Comparison of ENCODE assay signal across 11 mouse cellular contexts in the genomic region with DNA sequence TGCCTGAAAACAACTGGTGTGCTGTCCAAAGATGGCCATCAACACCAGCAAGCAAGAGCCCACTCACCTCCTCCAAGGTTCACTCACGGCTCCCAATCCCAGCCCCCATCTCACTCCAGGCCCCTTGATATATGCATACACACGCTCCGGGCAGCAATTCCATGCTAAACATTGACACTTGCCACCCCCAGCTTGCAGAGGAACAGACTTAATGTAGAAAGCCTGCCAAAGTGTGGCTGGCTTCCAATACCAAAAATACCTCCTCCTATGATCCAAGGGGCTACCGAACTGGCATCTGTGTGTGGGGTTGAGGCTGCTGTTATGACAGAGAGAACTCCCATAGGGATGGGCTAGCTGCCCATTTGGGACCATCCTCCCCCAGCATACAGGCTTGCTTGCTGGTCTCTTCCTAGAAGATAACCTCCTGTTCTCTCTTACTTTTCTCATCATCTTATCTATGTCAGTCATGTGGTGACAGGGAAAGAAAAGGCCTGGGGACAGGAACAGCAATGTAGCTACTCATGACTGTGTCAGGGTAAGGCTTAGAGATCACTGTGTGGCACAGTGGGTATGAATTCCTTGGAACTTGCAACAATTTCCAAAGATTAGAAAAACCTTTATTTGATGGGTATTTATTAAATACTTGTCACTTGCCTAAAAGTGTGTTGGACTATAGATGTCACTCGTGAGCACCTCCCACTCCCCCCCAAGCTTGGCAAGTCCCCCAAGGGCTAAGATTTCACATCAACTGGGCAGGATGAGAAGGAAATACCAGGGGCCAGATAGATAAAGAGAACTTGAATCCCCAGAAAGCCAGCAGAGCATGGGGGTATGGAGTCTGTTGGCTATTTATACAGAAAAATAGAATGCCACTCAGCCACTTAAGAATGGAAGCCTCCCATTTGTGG. TPM values are rescaled to one million over a fixed set of nuclear protein-coding genes. Genes with fewer than 3 reads are reported as not detected.
DNase-seq lines count a peak whose midpoint lies in the region; ATAC-seq and TF ChIP-seq lines count a peak whose summit lies in the region.
"Had no signal": no experiment of that assay in that cellular context is flagged by ENCODE, and none has a peak within 500 bp of the region (broad histone marks: within the 10 kb centered on the region; RNA-seq: fewer than 3 reads in every experiment).

No protein-coding gene starts in this region.

- no peak for DNase-seq in heart, postnatal 0 days (ENCODE audit: low spot score)
- peak; percentile 77 for DNase-seq in right cerebral cortex, adult 18-20 months
- no peak for DNase-seq in right cerebral cortex, postnatal 25 days
- peak; percentile 66 to 80 for DNase-seq in left cerebral cortex, postnatal 14 days (ENCODE audit: low spot score in 2 of 2)
- no peak for DNase-seq in urinary bladder, postnatal 36 days (ENCODE audit: low spot score in 2 of 2)
- DNase-seq in gastrocnemius, postnatal 10 days = no peak
- no peak for DNase-seq in spleen, postnatal 10 days (ENCODE audit: low spot score in 2 of 2)
- DNase-seq: lung, adult 2 months had no signal

- intact Hi-C loops in left cerebral cortex, postnatal 14 days (cut with DNase I) = loop anchor here (10.0 kb wide), 1 partner anchor 1169 kb away; no protein-coding TSS in a partner anchor

- TF ChIP-seq CTCF in heart, postnatal 0 days (IDR thresholded peaks at IDR 0.05; ENCODE audit: low read depth) = no peak

- peaks cover 22% of the 10 kb centered on the region; the same call in 1 of the 2 replicates for H3K4me1 ChIP-seq in heart, postnatal 0 days (ENCODE audit: control insufficient read depth, insufficient read depth)
- H3K4me1 ChIP-seq in heart, embryonic 11.5 days (ENCODE audit: control insufficient read depth, insufficient read depth, low read length) = peaks cover 27% of the 10 kb centered on the region

- no peak for ATAC-seq in heart, postnatal 0 days (ENCODE audit: insufficient read depth, low read depth)
- no peak for ATAC-seq in heart, embryonic 11.5 days (replicated peaks; ENCODE audit: insufficient number of reproducible peaks, low FRiP score, low TSS enrichment)
- ATAC-seq: intestine, embryonic 15.5 days had no signal

- H3K4me3 ChIP-seq in heart, postnatal 0 days (ENCODE audit: low read depth, low read length) = no peak overlapping the region
- H3K4me3 ChIP-seq in heart, embryonic 11.5 days (ENCODE audit: low read depth, low read length) = no peak overlapping the region
- H3K4me3 ChIP-seq: intestine, embryonic 15.5 days; neural tube, embryonic 13.5 days had no signal

- H3K27me3 ChIP-seq in heart, postnatal 0 days (ENCODE audit: control insufficient read depth, insufficient read depth, low read length) = no peaks in the 10 kb centered on the region
- H3K27me3 ChIP-seq in heart, embryonic 11.5 days (ENCODE audit: control insufficient read depth, insufficient read depth, low read length) = no peaks in the 10 kb centered on the region
- H3K27me3 ChIP-seq: intestine, embryonic 15.5 days; neural tube, embryonic 13.5 days had no signal

- no peaks in the 10 kb centered on the region for H3K36me3 ChIP-seq in heart, postnatal 0 days (replicated peaks; ENCODE audit: control insufficient read depth, insufficient read depth, low read length)
- no peaks in the 10 kb centered on the region for H3K36me3 ChIP-seq in heart, embryonic 11.5 days (ENCODE audit: control insufficient read depth, insufficient read depth, low read length)
- H3K36me3 ChIP-seq: intestine, embryonic 15.5 days; neural tube, embryonic 13.5 days had no signal

- H3K4me2 ChIP-seq in heart, postnatal 0 days (ENCODE audit: low read depth, low read length) = no peak overlapping the region
- no peak overlapping the region for H3K4me2 ChIP-seq in heart, embryonic 11.5 days
- H3K4me2 ChIP-seq: intestine, embryonic 15.5 days; neural tube, embryonic 13.5 days had no signal

- peak overlapping the region; percentile 27; the same call in 1 of the 2 replicates for H3K27ac ChIP-seq in heart, postnatal 0 days (ENCODE audit: low read depth)
- no peak overlapping the region for H3K27ac ChIP-seq in heart, embryonic 11.5 days (ENCODE audit: low read depth, low read length)
- H3K27ac ChIP-seq: intestine, embryonic 15.5 days; neural tube, embryonic 13.5 days had no signal

- WGBS in heart, postnatal 0 days = 34% methylated on average over 5 of the region's 5 CpGs
- WGBS in heart, embryonic 11.5 days (ENCODE audit: insufficient replicate concordance) = 70% methylated on average over 5 of the region's 5 CpGs

- no peaks in the 10 kb centered on the region for H3K9me3 ChIP-seq in heart, postnatal 0 days (replicated peaks; ENCODE audit: control insufficient read depth, low read length)
- no peaks in the 10 kb centered on the region for H3K9me3 ChIP-seq in heart, embryonic 11.5 days (replicated peaks; ENCODE audit: control insufficient read depth, low read length)
- H3K9me3 ChIP-seq: intestine, embryonic 15.5 days; neural tube, embryonic 13.5 days had no signal

- no peak for TF ChIP-seq EP300 in heart, postnatal 0 days (IDR thresholded peaks at IDR 0.05; ENCODE audit: low read depth)

- H3K9ac ChIP-seq in heart, postnatal 0 days (replicated peaks; ENCODE audit: low read depth, low read length) = no peak overlapping the region
- H3K9ac ChIP-seq in heart, embryonic 11.5 days (ENCODE audit: low read depth, low read length) = no peak overlapping the region
- H3K9ac ChIP-seq: intestine, embryonic 15.5 days; neural tube, embryonic 13.5 days had no signal

RNA-seq across cellular contexts. Expression of gene Plxna2, which starts 3.8 kb away (rescaled TPM):
- 14.3 and 14.4 TPM in 2 replicates for total RNA-seq in heart, postnatal 0 days (2014; rRNA removed; ENCODE audit: low replicate concordance)
- 3.5 and 4.0 TPM in 2 replicates for polyA plus RNA-seq in heart, postnatal 0 days (2015; fragmentation: Nextera tagmentation; extraction: Ambion mirVana)
- 6.4 and 6.7 TPM in 2 replicates for polyA plus RNA-seq in heart, embryonic 11.5 days (2014; fragmentation: Nextera tagmentation; extraction: Ambion mirVana)
- total RNA-seq in left cerebral cortex, postnatal 14 days (2021) = 100 to 1,000 TPM in 1 of 2 experiments, 10 to 100 TPM in 1; 93.9 to 106 TPM
- total RNA-seq in gastrocnemius, postnatal 10 days (2021) = 10 to 100 TPM; 15.8 to 20.0 TPM

Comparison
In these comparisons a context has a peak if more than half of its experiments do, and no peak if none do; other contexts are left out.
1. DNase-seq: peak in right cerebral cortex, adult 18-20 months (single experiment) and left cerebral cortex, postnatal 14 days (2 of 2); none in heart, postnatal 0 days (single experiment), right cerebral cortex, postnatal 25 days (single experiment), urinary bladder, postnatal 36 days (0 of 2), gastrocnemius, postnatal 10 days (single experiment) and spleen, postnatal 10 days (0 of 2).